Mouse (Mus musculus) embryonic facial prominence, embryonic 10.5 days (tissue): ENCODE data around the gene B9d2. TPM values are rescaled to one million over a fixed set of nuclear protein-coding genes. Genes with fewer than 3 reads are reported as not detected.
A peak's percentile ranks its signal among the peaks of the same experiment; 100 is the strongest.

Experiments used
- DNase-seq: peaks from one replicate; pipeline ENCODE4 v3.0.0-alpha.2; 2017; ENCODE audit warnings: low spot score
- H3K27ac ChIP-seq: fragments of 300-500 bp; sonication (generic); replicated peaks from 2 replicates; pipeline ENCODE4 v1.5.1; 2016; ENCODE audit warnings: mild to moderate bottlenecking
- H3K27me3 ChIP-seq: fragments of 300-500 bp; sonication (generic); replicated peaks from 2 replicates; pipeline ENCODE4 v1.6.1; 2016; ENCODE audit warnings: low read depth, mild to moderate bottlenecking; ENCODE audit not compliant: poor library complexity, severe bottlenecking
- H3K36me3 ChIP-seq: fragments of 300-500 bp; sonication (generic); replicated peaks from 2 replicates; pipeline ENCODE4 v1.6.1; 2016; ENCODE audit warnings: mild to moderate bottlenecking, moderate library complexity
- H3K4me1 ChIP-seq: fragments of 300-500 bp; sonication (generic); 2 replicates; pipeline ENCODE4 v1.6.1; 2016
- H3K4me3 ChIP-seq: fragments of 300-500 bp; sonication (generic); 2 replicates; pipeline ENCODE4 v1.5.1; 2016; ENCODE audit warnings: mild to moderate bottlenecking, moderate library complexity
- H3K9me3 ChIP-seq: fragments of 300-500 bp; sonication (generic); 2 replicates; pipeline ENCODE4 v1.6.1; 2016; ENCODE audit warnings: mild to moderate bottlenecking
- WGBS: fragments of 180-500 bp; shearing (Covaris S2); methylation state at CpG from one replicate; pipeline ENCODE4 v1.1.7; 2016; 5-methylcytosine and 5-hydroxymethylcytosine counted together
- polyA plus RNA-seq: library from polyadenylated mRNA; unstranded; fragments of >200 nt; fragmentation: Nextera tagmentation; extraction: Ambion mirVana; gene quantifications from 2 replicates; pipeline ENCODE4 v1.2.1, GENCODE M21; 2016

The B9d2 gene
- 33.5 and 34.1 TPM in 2 replicates for polyA plus RNA-seq

- Histone ChIP-seq H3K9me3 (no peaks in the 10 kb centered on the region), H3K36me3 (peaks cover 8% of the 10 kb centered on the region; the same call in 1 of the 2 replicates), H3K27ac (peak within 1 kb of the TSS; percentile 94), H3K27me3 (peaks cover 48% of the 10 kb centered on the region), H3K4me3 (peak within 1 kb of the TSS; percentile 77), H3K4me1 (peaks cover 23% of the 10 kb centered on the region)
- peak; percentile 95 for DNase-seq
- under 1% methylated on average over 46 of the region's 46 CpGs for WGBS
Measured at GRCm38 (mm10) chr7:25680514-25681258, at the start of gene B9d2. Gene B9d2, plus strand, starts transcription at chr7:25680780.

GRCm38 (mm10) chr7:25632679-25633078, 47.9 kb upstream of the B9d2 start:
- WGBS, result 94% methylated on average over 5 of the region's 5 CpGs
- Histone ChIP-seq H3K4me1 (peaks cover 5% of the 10 kb centered on the region), H3K36me3 (peaks cover 69% of the 10 kb centered on the region), H3K9me3 (no peaks in the 10 kb centered on the region), H3K27ac (no peak overlapping the region), H3K27me3 (peaks cover 17% of the 10 kb centered on the region), H3K4me3 (no peak overlapping the region)
- no peak for DNase-seq

DNA sequence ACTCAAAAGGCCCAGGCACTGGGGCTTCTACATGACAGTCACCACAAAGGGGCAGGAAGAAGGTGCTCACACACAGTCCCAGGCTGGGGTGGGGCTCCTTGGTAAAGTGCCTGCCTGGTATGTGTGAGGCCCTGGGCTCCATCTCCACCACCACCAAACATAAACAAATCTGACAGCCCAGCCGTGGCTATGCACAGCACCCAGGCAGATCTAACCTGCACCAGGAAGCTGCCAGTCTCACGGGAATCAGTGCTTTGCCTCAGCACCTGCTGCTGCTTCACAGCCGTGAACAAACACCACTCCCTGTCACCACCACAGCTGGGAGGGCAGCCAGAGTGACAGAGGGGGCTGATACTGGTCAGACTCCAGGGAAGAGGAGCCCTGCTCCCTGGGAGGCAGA, 44.2 kb upstream of the B9d2 start:
- Histone ChIP-seq H3K36me3 (peaks cover 65% of the 10 kb centered on the region), H3K4me3 (no peak overlapping the region), H3K9me3 (no peaks in the 10 kb centered on the region), H3K27ac (no peak overlapping the region), H3K27me3 (no peaks in the 10 kb centered on the region), H3K4me1 (no peaks in the 10 kb centered on the region)
- 73% methylated on average over 3 of the region's 3 CpGs for WGBS
- DNase-seq, result no peak

DNA sequence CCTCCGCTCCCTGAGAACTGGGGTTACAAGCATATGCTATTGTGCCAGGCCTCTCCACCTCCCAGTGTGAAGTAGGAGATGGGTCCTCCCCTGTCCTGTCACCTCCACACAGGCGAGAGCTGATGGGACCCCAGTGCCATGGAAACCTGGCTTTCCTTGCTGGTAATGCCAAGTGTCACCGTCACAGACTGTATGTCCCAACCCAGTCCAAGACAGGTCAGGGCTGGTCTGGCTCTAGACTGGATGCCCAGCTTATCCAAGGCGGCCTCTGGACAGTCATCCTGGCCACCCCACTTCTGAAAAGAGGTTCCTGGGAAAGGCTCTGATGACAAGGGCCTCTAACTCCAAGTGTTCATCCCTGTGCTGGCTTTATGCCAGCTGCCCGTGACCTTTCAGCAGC, 43.5 kb upstream of the B9d2 start:
- H3K9me3 ChIP-seq, result no peaks in the 10 kb centered on the region
- WGBS, result 88% methylated on average over 5 of the region's 5 CpGs
- peaks cover 61% of the 10 kb centered on the region for H3K36me3 ChIP-seq
- DNase-seq, result no peak
- H3K4me3 ChIP-seq, result no peak overlapping the region
- H3K4me1 ChIP-seq, result no peaks in the 10 kb centered on the region
- H3K27ac ChIP-seq, result no peak overlapping the region
- H3K27me3 ChIP-seq, result no peaks in the 10 kb centered on the region

GRCm38 (mm10) chr7:25639754-25640153, 40.8 kb upstream of the B9d2 start:
- Histone ChIP-seq H3K27ac (no peak overlapping the region), H3K9me3 (no peaks in the 10 kb centered on the region), H3K27me3 (no peaks in the 10 kb centered on the region), H3K4me1 (no peaks in the 10 kb centered on the region), H3K36me3 (peaks cover 48% of the 10 kb centered on the region), H3K4me3 (no peak overlapping the region)
- DNase-seq, result no peak
- 90% methylated on average over 4 of the region's 4 CpGs for WGBS

DNA sequence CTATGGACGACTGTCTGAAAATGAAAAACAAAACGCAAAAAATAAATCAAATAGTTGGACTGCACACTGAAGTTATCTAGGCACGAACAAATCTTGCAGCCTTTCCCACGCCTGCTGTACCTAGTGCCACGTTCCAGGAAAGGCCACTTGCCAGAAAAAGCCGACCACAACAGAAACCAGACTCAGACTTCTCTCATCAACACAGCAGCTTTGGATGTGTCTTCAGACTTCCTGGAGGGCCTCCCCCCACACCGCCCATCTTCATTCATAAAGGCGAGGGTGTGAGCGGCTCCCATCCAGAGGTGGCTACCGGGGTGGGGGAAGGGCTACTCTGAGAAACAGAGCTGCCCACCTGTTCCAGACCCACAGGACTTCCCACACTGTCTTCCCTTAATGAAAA, 36.4 kb upstream of the B9d2 start:
- Histone ChIP-seq H3K4me1 (peaks cover 5% of the 10 kb centered on the region; the same call in 1 of the 2 replicates), H3K4me3 (no peak overlapping the region)
- 83% methylated on average over 10 of the region's 10 CpGs for WGBS

GRCm38 (mm10) chr7:25644631-25645030, 35.9 kb upstream of the B9d2 start:
- H3K4me3 ChIP-seq, result no peak overlapping the region
- peaks cover 10% of the 10 kb centered on the region for H3K4me1 ChIP-seq
- WGBS, result 79% methylated on average over 4 of the region's 4 CpGs
- no peaks in the 10 kb centered on the region for H3K27me3 ChIP-seq
- DNase-seq, result no peak
- H3K36me3 ChIP-seq, result peaks cover 18% of the 10 kb centered on the region
- H3K27ac ChIP-seq, result no peak overlapping the region
- no peaks in the 10 kb centered on the region for H3K9me3 ChIP-seq

More for the DNA sequence above, 36.4 kb upstream of the B9d2 start:
- Histone ChIP-seq H3K9me3 (no peaks in the 10 kb centered on the region), H3K36me3 (peaks cover 18% of the 10 kb centered on the region), H3K27me3 (no peaks in the 10 kb centered on the region), H3K27ac (no peak overlapping the region)
- no peak for DNase-seq

- Histone ChIP-seq H3K4me3 (no peak overlapping the region), H3K4me1 (peaks cover 11% of the 10 kb centered on the region), H3K27me3 (no peaks in the 10 kb centered on the region), H3K9me3 (no peaks in the 10 kb centered on the region), H3K36me3 (peaks cover 18% of the 10 kb centered on the region), H3K27ac (no peak overlapping the region)
- 56% methylated on average over 14 of the region's 14 CpGs for WGBS
- no peak for DNase-seq
Measured at GRCm38 (mm10) chr7:25645074-25645473, 35.5 kb upstream of the B9d2 start.

DNA sequence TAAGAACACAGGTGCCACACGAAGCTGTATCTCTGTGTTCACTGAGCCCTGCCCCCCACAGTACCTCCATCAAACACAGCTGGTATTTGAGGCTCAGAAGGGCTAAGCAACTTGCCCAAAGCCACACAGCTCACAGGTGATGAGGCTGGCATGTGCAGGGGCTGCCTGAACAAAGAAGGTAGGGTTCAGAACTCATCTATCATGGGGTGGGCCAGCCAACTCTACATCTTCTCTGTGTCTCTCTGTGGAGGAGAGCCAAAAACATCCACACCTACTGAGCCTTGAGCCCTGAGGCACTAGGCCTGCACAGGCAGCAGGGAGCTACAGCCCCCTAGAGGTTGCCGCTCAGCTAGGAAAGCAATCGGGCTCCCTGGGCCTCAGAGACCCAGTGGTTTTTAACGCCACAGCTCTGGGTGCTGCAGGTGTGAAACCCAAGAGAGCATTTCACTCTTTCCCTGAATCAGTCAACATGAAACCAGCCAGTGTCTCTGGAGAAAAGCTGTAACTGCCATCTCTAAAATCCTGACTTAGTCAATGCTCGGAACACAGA, 32.9 kb upstream of the B9d2 start:
- 56% methylated on average over 5 of the region's 5 CpGs for WGBS
- Histone ChIP-seq H3K27ac (no peak overlapping the region), H3K36me3 (peaks cover 5% of the 10 kb centered on the region; the same call in 1 of the 2 replicates), H3K4me1 (peaks cover 11% of the 10 kb centered on the region), H3K4me3 (no peak overlapping the region), H3K9me3 (no peaks in the 10 kb centered on the region), H3K27me3 (no peaks in the 10 kb centered on the region)
- DNase-seq, result no peak

DNA sequence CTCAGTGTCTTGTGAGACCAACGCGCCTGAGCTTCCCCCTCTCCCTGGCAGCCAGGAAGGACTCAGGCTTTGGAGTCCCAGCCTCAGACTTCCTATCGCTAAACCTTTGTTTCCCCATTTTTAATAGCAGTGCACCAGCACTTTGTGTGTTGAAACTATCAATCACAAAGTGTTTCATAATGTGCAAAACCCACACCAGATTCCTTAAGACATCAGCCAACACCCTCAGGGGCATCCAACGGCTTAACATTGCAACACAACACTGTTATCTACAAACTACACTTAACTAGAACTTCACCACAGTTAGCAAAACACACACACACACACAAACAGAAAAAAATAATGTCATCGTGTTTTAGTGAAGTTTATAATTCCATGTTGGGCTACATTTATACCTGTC, 30.7 kb upstream of the B9d2 start:
- Histone ChIP-seq H3K27me3 (no peaks in the 10 kb centered on the region), H3K27ac (no peak overlapping the region), H3K36me3 (peaks cover 5% of the 10 kb centered on the region; the same call in 1 of the 2 replicates), H3K4me1 (peaks cover 11% of the 10 kb centered on the region), H3K4me3 (no peak overlapping the region), H3K9me3 (no peaks in the 10 kb centered on the region)
- 71% methylated on average over 5 of the region's 5 CpGs for WGBS
- no peak for DNase-seq

GRCm38 (mm10) chr7:25651281-25651680, 29.3 kb upstream of the B9d2 start:
- WGBS, result 91% methylated on average over 8 of the region's 8 CpGs
- no peak overlapping the region for H3K4me3 ChIP-seq
- no peaks in the 10 kb centered on the region for H3K27me3 ChIP-seq
- no peak for DNase-seq
- H3K36me3 ChIP-seq, result no peaks in the 10 kb centered on the region; the same call in 1 of the 2 replicates
- H3K4me1 ChIP-seq, result peaks cover 11% of the 10 kb centered on the region
- H3K9me3 ChIP-seq, result no peaks in the 10 kb centered on the region
- H3K27ac ChIP-seq, result no peak overlapping the region

- WGBS, result 91% methylated on average over 12 of the region's 12 CpGs
- H3K27ac ChIP-seq, result no peak overlapping the region
- DNase-seq, result no peak
- H3K36me3 ChIP-seq, result no peaks in the 10 kb centered on the region; the same call in 1 of the 2 replicates
- H3K4me3 ChIP-seq, result no peak overlapping the region
- peaks cover 19% of the 10 kb centered on the region for H3K4me1 ChIP-seq
- H3K27me3 ChIP-seq, result no peaks in the 10 kb centered on the region
- no peaks in the 10 kb centered on the region for H3K9me3 ChIP-seq
Measured at GRCm38 (mm10) chr7:25652244-25652759, 28.3 kb upstream of the B9d2 start.
